Mouse (Mus musculus) embryonic fibroblast, embryonic 13.5 days (primary cell): ENCODE measurements around the gene Plb1.

Source experiments
- CTCF ChIP-seq: IDR thresholded peaks from 2 replicates; pipeline ENCODE4 v1.5.1; 2011; ENCODE audit warnings: mild to moderate bottlenecking, control low read depth, low read length, moderate library complexity, borderline replicate concordance; ENCODE audit not compliant: insufficient read depth
- POLR2A ChIP-seq: IDR thresholded peaks from 2 replicates; pipeline ENCODE4 v1.6.1; 2011; ENCODE audit warnings: low read depth, mild to moderate bottlenecking, control low read depth, low read length, moderate library complexity

DNA sequence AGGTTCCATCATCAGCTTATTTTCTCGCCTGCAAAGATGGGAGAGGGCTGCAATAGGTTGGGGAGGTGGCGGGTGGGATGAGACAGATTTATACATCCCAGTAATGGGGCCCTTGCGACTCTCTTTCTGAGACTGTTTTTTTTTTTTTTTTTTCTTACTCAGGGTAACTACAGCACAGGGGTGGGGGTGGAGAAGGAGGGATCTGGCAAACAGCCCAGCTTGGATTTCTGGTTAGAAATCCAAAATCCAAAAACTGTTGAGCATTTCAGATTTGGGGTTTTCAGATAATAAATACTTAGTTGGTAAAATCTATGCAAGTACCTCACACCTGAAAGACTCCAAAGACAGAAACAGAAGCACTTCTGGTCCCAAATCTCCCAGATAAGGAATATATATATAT lies 47.6 kb downstream of the Plb1 start:
- TF ChIP-seq CTCF: no peak
- TF ChIP-seq POLR2A: no peak
